Mouse (Mus musculus) frontal cortex, postnatal 10 days (tissue): ENCODE data around the gene Nepro.
A peak's percentile ranks its signal among the peaks of the same experiment; 100 is the strongest.

Experiments used
- DNase-seq, 2 experiments: peaks; one replicate each; pipeline ENCODE4 v3.0.0; 2022; ENCODE audit warnings: low spot score in 2 of 2, mixed read lengths in 1 of 2

Gene Nepro

GRCm38 (mm10) chr16:44702272-44702671 is 21.8 kb upstream of the Nepro start:
- DNase-seq: no peak

- DNase-seq: no peak
Measured at GRCm38 (mm10) chr16:44703458-44703857, 20.6 kb upstream of the Nepro start.

DNA sequence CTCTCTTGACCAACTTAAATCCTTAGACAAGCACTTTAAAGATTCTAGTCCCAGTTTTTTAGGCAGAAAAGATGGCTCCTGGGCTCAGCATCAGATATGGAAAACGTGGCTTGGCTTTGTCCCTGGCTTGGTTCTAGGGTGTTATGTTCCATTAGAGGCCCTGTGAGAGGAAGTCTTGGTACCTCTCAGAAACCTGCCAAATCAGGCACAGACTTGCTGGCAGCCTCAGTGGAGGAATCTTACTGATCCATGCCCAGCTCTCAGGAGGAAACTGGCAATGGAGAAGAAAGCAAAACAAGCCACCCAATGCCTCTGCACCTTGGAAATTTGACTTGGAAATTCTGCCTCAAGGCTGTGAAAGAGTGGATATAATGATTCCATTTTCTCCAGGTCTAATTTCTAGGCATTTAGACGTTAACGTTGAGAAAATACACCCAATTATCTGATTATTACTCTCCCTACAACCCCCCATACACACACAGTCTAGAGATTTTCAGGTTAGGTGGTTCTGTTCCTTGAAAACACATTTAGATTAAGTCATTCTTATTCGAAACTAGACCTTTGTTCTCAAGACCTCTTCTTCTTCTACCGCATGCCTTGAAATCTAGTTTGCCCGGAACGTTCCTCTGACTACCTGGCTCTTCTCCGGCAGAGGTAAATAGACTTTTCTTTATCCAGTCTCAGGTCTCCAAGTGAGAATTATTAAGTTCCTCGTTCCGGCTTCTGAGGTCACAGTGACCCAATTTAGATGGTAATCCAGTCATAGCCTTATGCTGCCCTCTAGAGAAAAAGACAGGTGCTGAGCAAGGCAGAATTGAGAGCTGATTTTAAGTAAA is 7.6 kb upstream of the Nepro start:
- DNase-seq: no peak

DNA sequence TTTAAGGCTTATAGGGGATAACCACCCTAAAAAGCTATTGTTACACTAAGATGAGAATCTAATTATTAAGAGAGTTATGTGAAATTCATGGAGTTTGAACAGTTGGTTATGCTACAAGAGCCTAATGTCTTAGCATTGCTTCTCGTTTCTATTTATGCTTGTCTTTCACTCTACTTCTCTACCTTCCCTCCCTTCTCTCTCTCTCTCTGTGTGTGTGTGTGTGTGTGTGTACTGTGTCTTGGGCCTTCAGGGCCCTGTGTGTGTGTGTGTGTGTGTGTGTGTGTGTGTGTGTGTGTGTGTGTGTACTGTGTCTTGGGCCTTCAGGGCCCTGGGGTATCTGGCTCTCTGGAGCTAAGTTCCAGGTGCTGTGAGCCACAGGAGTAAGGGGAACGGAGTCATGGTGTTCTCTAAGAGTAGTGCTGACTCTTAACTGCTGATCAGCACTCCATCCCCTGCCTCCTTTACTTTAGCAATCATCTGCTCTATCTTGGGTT is 6.9 kb upstream of the Nepro start:
- DNase-seq: no peak

DNA sequence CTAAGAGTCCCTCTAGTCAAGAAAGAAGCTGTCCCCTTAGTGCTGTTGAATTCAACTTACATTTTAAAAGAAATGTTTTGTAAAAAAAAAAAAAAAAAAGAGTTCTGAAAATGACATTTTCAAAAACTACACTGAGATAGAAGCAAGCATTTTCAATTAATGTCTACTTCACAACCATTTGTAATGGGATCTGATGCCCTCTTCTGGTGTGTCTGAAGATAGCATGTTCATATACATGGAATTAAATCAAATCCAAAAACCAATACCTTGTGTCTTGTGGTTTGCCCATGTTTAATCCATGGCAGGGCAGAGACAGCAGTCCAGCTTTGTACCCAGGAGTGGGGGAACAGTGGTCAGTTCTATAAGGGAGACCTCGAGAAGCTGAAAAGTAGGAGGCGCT is 6.3 kb upstream of the Nepro start:
- no peak for DNase-seq

- no peak for DNase-seq
Measured at GRCm38 (mm10) chr16:44719349-44719748, 4.8 kb upstream of the Nepro start.

- no peak for DNase-seq
Measured at GRCm38 (mm10) chr16:44720518-44720917, 3.6 kb upstream of the Nepro start.

- no peak for DNase-seq
Measured at GRCm38 (mm10) chr16:44722666-44723065, 1.4 kb upstream of the Nepro start.

DNA sequence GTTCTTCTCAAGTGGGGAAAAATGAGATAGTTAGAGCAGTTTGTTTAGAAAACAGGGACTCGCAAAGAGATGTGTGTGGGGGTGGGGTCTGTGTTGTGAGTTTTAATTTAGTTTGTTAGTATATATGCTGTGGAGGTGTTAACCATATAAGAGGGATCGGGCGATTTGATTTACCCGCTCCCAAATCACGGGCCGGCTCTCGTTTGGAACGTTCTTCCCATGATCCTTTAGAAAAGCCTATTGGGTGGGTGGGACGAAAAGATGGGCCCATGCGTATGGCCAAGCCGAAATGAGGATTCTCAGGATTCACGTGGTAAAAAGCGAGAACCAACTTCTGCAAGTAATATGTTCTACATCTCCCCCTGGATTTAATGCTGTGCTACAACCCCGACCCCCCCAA is 746 bp downstream of the Nepro start:
- DNase-seq: peak; percentile 35 to 42

- peak; percentile 56 to 68 for DNase-seq
Measured at GRCm38 (mm10) chr16:44725286-44726223, 1.5 kb downstream of the Nepro start.

DNA sequence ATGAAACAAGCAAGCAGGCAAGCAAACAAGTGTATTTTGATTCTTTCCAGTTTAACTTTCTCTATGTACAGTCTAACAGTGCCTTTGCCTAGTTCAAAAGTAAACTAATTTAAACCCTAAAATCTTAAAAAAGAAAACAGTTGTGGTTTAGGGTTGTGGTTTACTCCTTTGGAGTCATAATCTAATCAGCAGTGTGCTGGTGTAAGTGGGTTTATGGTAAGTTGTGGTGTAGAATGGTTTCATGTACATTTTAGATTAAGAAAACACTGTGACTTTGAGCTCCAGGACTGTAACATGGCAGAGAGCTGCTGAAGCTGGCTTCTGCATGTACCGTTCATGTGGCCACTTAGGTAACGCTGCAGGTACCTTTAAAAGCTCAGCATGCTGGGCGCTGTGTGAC is 3.4 kb downstream of the Nepro start:
- DNase-seq: no peak

DNA sequence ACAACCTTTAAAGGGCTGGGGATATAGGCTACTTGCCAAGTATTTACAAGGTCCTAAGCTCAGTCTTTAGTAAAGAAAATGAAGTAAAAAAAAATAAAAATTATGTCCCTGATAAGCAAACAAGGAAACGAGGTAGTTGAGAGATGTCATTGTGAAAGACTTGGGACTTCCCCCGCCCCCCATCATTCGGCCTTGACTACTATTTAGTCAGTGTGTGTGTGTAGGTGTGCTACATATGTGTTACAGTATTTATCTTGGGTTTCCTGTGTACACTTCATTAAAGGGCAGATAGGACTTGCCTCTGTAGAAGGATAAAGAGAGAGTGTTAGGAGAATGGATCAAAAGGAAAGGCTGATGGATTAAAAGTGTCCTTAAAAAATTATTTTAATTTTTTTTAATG is 10.0 kb downstream of the Nepro start:
- DNase-seq: no peak

DNA sequence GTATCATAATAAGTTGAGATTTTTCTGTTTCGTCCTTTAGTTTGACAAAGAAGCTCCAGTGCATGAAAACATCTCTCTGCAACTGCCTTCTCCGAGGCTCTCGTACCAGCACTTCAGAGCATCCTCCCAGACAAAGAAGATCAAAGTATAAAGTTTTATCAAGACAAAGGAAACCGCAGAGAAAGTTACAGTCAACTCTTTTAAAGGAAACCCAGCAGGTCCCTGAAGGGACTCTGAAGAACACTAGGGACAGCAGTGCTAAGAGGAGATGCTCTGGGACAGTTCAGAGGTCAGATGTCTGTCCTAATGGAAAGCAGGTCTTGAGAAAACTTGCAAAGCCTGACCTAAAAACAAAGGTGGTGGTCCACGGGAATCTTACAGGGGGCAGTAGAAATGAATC is 11.6 kb downstream of the Nepro start:
- DNase-seq: no peak

DNA sequence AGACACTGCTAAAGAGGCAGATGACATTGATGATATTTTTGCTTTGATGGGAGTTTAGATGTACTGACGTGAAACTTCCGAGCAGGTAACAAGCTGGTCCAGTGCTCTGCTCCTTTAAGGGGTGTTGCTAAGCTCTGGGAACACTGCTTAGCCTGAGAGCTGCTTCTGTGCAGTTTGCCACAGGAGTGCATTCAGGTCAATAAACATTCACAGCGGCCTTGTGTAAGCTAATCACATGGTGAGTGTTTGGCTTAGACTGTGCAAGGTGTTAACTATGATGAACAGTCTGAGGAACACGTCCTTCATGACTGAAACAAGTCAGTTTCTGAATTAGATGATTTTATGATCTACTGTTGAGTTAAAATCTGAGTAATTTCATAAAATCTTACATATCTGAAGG is 12.0 kb downstream of the Nepro start:
- no peak for DNase-seq

DNA sequence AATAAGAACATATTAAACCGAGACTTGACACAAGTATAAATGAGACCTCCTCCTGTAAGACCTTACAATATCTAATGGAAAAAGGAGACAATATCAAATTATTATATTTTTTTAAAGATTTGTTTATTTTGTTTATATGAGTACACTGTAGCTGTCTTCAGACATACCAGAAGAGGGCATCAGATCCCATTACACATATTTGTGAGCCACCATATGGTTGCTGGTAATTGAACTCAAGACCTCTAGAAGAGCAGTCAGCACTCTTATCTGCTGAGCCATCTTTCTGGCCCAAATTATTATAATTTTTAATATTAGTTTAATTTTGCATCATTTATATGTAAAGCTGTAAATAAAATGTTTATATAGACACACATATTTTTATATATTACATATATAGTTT is 18.7 kb downstream of the Nepro start:
- DNase-seq: no peak

DNA sequence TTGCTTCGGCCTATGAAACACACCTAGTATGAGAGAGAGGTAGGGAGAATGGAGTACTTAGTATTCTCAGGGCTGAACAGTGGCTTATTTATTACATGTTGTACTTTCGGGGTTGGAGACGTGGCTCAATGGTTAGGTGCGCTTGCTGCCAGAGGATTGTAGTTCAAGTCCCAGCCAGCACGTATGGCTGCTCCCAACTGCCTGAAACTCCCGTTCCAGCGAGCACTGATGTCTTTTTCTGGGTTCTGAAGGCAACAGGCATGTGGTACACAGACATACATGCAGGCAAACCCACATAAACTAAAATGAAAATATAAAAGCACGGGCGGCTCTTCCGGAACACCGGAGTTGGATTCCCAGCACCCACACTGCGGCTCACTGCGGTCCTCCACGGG is 21.4 kb downstream of the Nepro start:
- no peak for DNase-seq

DNA sequence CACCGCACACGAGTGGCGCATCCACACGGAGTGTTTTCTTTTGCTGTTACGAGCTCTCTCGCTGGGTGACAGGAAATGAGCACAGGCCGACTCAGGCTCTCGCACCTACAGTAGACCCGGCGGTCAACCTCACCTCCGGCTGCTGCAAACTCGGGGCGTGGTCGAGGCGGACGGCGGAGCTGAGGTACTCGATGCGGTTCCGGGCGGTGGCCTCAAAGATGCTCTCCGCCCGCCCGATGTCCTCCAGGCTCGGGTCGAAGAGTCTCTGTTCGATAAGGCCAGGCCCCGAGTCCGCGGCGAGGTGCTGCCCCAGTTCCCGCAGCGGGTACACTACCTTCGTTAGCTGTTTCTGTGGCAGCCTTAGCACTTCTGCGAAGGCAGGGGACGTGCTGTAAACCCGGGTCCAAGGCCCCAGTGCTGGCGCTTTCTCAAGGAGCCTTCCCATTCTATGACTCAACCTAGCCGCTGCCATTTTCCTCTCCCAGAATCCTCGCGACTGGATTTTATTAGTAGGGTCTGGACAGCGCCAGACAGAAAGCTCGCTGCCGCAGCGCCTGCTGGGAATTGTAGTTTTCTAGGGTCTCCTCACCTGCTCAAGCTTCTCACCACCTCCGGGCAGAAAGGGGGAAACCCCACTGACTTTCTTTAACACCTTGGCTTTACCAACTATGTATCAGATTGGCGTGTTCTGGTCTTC is 21.9 kb downstream of the Nepro start, which contains the start of gene Gtpbp8:
Gtpbp8 (minus strand) TSS at position 498 of the 697 bp plus-strand sequence.
- peak; percentile 71 to 83 for DNase-seq

GRCm38 (mm10) chr16:44748007-44748406 is 23.9 kb downstream of the Nepro start:
- no peak for DNase-seq

DNA sequence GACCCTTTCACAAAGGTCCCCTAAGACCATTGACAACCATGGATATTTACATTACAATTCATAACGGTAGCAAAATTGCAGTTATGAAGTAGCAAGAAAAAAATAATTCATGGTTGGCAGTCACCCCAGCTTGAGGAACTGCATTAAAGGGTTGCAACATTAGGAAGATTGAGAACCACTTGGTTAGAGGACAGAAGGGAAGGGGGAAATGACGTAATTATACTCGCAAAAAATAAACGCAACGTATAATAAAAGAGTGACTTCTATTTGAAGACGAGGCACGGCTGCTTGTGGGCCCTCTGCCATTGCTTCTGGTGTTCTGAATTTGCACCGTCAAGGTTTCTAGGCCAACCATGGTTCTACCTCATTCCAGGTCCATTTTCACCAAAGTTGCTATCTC is 33.6 kb downstream of the Nepro start:
- no peak for DNase-seq

DNA sequence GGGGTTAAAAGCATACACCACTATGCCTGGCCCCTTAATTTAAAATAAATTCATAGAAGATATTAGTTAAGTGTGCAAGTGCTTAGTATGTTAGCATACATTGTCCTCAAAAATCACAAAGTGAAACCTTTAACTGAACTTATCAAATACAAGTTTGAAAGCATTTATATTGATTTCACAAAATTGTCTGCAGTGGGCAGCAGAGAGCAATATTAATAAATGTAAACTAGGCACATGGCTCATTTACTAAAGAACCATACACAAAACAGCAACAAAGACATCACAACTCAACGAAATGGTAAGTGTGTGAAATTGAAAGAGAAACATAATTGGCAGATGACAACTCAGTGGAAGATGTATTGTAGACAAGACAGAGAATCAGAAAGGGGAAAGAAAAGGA is 37.7 kb downstream of the Nepro start:
- no peak for DNase-seq

GRCm38 (mm10) chr16:44765555-44766319 is 41.6 kb downstream of the Nepro start, which contains the start of gene Cd200r1:
TSS of gene Cd200r1 (plus strand) at chr16:44765736.
- no peak for DNase-seq
